Mouse (Mus musculus): Measurements from ENCODE around the gene Mogs. TPM values are rescaled to one million over a fixed set of nuclear protein-coding genes. Genes with fewer than 3 reads are reported as not detected.

The Mogs gene
- polyA plus RNA-seq (2015; fragmentation: Nextera tagmentation; extraction: Ambion mirVana), result 8.8 and 9.4 TPM in 2 replicates

- Histone ChIP-seq H3K4me1 (ENCODE audit: control insufficient read depth, insufficient read depth, low read length) (peaks cover 21% of the 10 kb centered on the region), H3K27me3 (replicated peaks; ENCODE audit: control insufficient read depth, insufficient read depth, low read length) (no peaks in the 10 kb centered on the region), H3K9me3 (ENCODE audit: control insufficient read depth, low read length) (no peaks in the 10 kb centered on the region), H3K4me3 (ENCODE audit: low read length) (peak within 1 kb of the TSS; percentile 85), H3K4me2 (ENCODE audit: low read depth, low read length) (peak within 1 kb of the TSS; percentile 88), H3K9ac (ENCODE audit: low read depth, low read length) (peak within 1 kb of the TSS; percentile 92), H3K36me3 (ENCODE audit: control insufficient read depth, insufficient read depth, low read length) (no peaks in the 10 kb centered on the region; the same call in 1 of the 2 replicates), H3K27ac (ENCODE audit: low read length) (peak within 1 kb of the TSS; percentile 87)
- 1% methylated on average over 44 of the region's 58 CpGs for WGBS
- ATAC-seq, result peak; percentile 92
Measured at GRCm38 (mm10) chr6:83115011-83115671, at the start of gene Mogs. Gene Mogs (plus strand): TSS chr6:83115496.

- no peak overlapping the region for H3K9ac ChIP-seq (ENCODE audit: low read depth, low read length)
- 39% methylated on average over 8 of the region's 8 CpGs for WGBS
- H3K4me3 ChIP-seq (ENCODE audit: low read length), result no peak overlapping the region
- peaks cover 8% of the 10 kb centered on the region for H3K4me1 ChIP-seq (ENCODE audit: control insufficient read depth, insufficient read depth, low read length)
- no peaks in the 10 kb centered on the region for H3K36me3 ChIP-seq (ENCODE audit: control insufficient read depth, insufficient read depth, low read length)
- H3K4me2 ChIP-seq (ENCODE audit: low read depth, low read length), result no peak overlapping the region
- peaks cover 85% of the 10 kb centered on the region for H3K27me3 ChIP-seq (replicated peaks; ENCODE audit: control insufficient read depth, insufficient read depth, low read length)
- no peak for ATAC-seq
- H3K9me3 ChIP-seq (ENCODE audit: control insufficient read depth, low read length), result no peaks in the 10 kb centered on the region
- no peak overlapping the region for H3K27ac ChIP-seq (ENCODE audit: low read length)
Measured at GRCm38 (mm10) chr6:83065995-83066394, 49.3 kb upstream of the Mogs start.

GRCm38 (mm10) chr6:83066441-83066840 is 48.9 kb upstream of the Mogs start:
- H3K4me1 ChIP-seq (ENCODE audit: control insufficient read depth, insufficient read depth, low read length), result peaks cover 12% of the 10 kb centered on the region
- no peak overlapping the region for H3K9ac ChIP-seq (ENCODE audit: low read depth, low read length)
- no peaks in the 10 kb centered on the region for H3K36me3 ChIP-seq (ENCODE audit: control insufficient read depth, insufficient read depth, low read length)
- H3K27ac ChIP-seq (ENCODE audit: low read length), result no peak overlapping the region
- WGBS, result 38% methylated on average over 6 of the region's 6 CpGs
- no peak overlapping the region for H3K4me3 ChIP-seq (ENCODE audit: low read length)
- H3K9me3 ChIP-seq (ENCODE audit: control insufficient read depth, low read length), result no peaks in the 10 kb centered on the region
- ATAC-seq, result no peak
- H3K27me3 ChIP-seq (replicated peaks; ENCODE audit: control insufficient read depth, insufficient read depth, low read length), result peaks cover 86% of the 10 kb centered on the region
- H3K4me2 ChIP-seq (ENCODE audit: low read depth, low read length), result no peak overlapping the region

GRCm38 (mm10) chr6:83068221-83068620 is 47.1 kb upstream of the Mogs start:
- peak overlapping the region; percentile 41 for H3K4me3 ChIP-seq (ENCODE audit: low read length)
- peaks cover 14% of the 10 kb centered on the region for H3K4me1 ChIP-seq (ENCODE audit: control insufficient read depth, insufficient read depth, low read length)
- no peaks in the 10 kb centered on the region for H3K36me3 ChIP-seq (ENCODE audit: control insufficient read depth, insufficient read depth, low read length)
- peak overlapping the region; percentile 47; the same call in 1 of the 2 replicates for H3K4me2 ChIP-seq (ENCODE audit: low read depth, low read length)
- H3K27me3 ChIP-seq (replicated peaks; ENCODE audit: control insufficient read depth, insufficient read depth, low read length), result peaks cover 90% of the 10 kb centered on the region
- no peaks in the 10 kb centered on the region for H3K9me3 ChIP-seq (ENCODE audit: control insufficient read depth, low read length)
- ATAC-seq, result no peak
- H3K27ac ChIP-seq (ENCODE audit: low read length), result no peak overlapping the region
- 0 out of 2 replicates have a peak overlapping the region, but pooled peaks have one; percentile 32 for H3K9ac ChIP-seq (ENCODE audit: low read depth, low read length)
- 10% methylated on average over 8 of the region's 8 CpGs for WGBS

GRCm38 (mm10) chr6:83068706-83069487 is 46.4 kb upstream of the Mogs start:
- Histone ChIP-seq H3K27ac (ENCODE audit: low read length) (no peak overlapping the region), H3K9me3 (ENCODE audit: control insufficient read depth, low read length) (no peaks in the 10 kb centered on the region), H3K9ac (ENCODE audit: low read depth, low read length) (peak overlapping the region; percentile 32; the same call in 1 of the 2 replicates), H3K4me1 (ENCODE audit: control insufficient read depth, insufficient read depth, low read length) (peaks cover 14% of the 10 kb centered on the region), H3K4me2 (ENCODE audit: low read depth, low read length) (peak overlapping the region; percentile 47), H3K4me3 (ENCODE audit: low read length) (peak overlapping the region; percentile 41), H3K36me3 (ENCODE audit: control insufficient read depth, insufficient read depth, low read length) (no peaks in the 10 kb centered on the region), H3K27me3 (replicated peaks; ENCODE audit: control insufficient read depth, insufficient read depth, low read length) (peaks cover 91% of the 10 kb centered on the region)
- ATAC-seq, result no peak; the same call in 1 of the 2 replicates
- WGBS, result under 1% methylated on average over 81 of the region's 81 CpGs

GRCm38 (mm10) chr6:83069488-83070246 is 45.6 kb upstream of the Mogs start:
- H3K27me3 ChIP-seq (replicated peaks; ENCODE audit: control insufficient read depth, insufficient read depth, low read length), result peaks cover 89% of the 10 kb centered on the region
- peak overlapping the region; percentile 41 for H3K4me3 ChIP-seq (ENCODE audit: low read length)
- peak overlapping the region; percentile 47 for H3K4me2 ChIP-seq (ENCODE audit: low read depth, low read length)
- no peaks in the 10 kb centered on the region for H3K36me3 ChIP-seq (ENCODE audit: control insufficient read depth, insufficient read depth, low read length)
- 1% methylated on average over 66 of the region's 69 CpGs for WGBS
- H3K9ac ChIP-seq (ENCODE audit: low read depth, low read length), result peak overlapping the region; percentile 52
- H3K4me1 ChIP-seq (ENCODE audit: control insufficient read depth, insufficient read depth, low read length), result peaks cover 14% of the 10 kb centered on the region
- no peak overlapping the region for H3K27ac ChIP-seq (ENCODE audit: low read length)
- peak; percentile 5; the same call in 1 of the 2 replicates for ATAC-seq
- H3K9me3 ChIP-seq (ENCODE audit: control insufficient read depth, low read length), result no peaks in the 10 kb centered on the region

- Histone ChIP-seq H3K4me2 (ENCODE audit: low read depth, low read length) (peak within 1 kb of the TSS; percentile 47), H3K9ac (ENCODE audit: low read depth, low read length) (peak within 1 kb of the TSS; percentile 52), H3K4me3 (ENCODE audit: low read length) (peak within 1 kb of the TSS; percentile 41), H3K9me3 (ENCODE audit: control insufficient read depth, low read length) (no peaks in the 10 kb centered on the region), H3K27ac (ENCODE audit: low read length) (peak within 1 kb of the TSS; percentile 27), H3K36me3 (ENCODE audit: control insufficient read depth, insufficient read depth, low read length) (no peaks in the 10 kb centered on the region), H3K27me3 (replicated peaks; ENCODE audit: control insufficient read depth, insufficient read depth, low read length) (peaks cover 87% of the 10 kb centered on the region), H3K4me1 (ENCODE audit: control insufficient read depth, insufficient read depth, low read length) (peaks cover 14% of the 10 kb centered on the region)
- 0% methylated on average over 10 of the region's 10 CpGs for WGBS
- ATAC-seq, result no peak
Measured at GRCm38 (mm10) chr6:83070247-83070310, 45.2 kb upstream of the Mogs start, which contains the start of gene Tlx2. Gene Tlx2 (minus strand): TSS chr6:83070293.

GRCm38 (mm10) chr6:83070311-83071219 is 44.7 kb upstream of the Mogs start:
- Histone ChIP-seq H3K27me3 (replicated peaks; ENCODE audit: control insufficient read depth, insufficient read depth, low read length) (peaks cover 89% of the 10 kb centered on the region), H3K36me3 (ENCODE audit: control insufficient read depth, insufficient read depth, low read length) (no peaks in the 10 kb centered on the region), H3K4me1 (ENCODE audit: control insufficient read depth, insufficient read depth, low read length) (peaks cover 14% of the 10 kb centered on the region), H3K9me3 (ENCODE audit: control insufficient read depth, low read length) (no peaks in the 10 kb centered on the region), H3K4me2 (ENCODE audit: low read depth, low read length) (peak overlapping the region; percentile 22; the same call in 1 of the 2 replicates), H3K27ac (ENCODE audit: low read length) (peak overlapping the region; percentile 27), H3K4me3 (ENCODE audit: low read length) (peak overlapping the region; percentile 41), H3K9ac (ENCODE audit: low read depth, low read length) (no peak overlapping the region)
- peak; percentile 43 for ATAC-seq
- WGBS, result under 1% methylated on average over 53 of the region's 58 CpGs
